Mouse (Mus musculus) heart, postnatal 4 days (tissue): ENCODE measurements at regions not wholly inside any gene's neighbourhood (a gene's known extent, or its start where the extent isn't known, plus 50 kb on each side); places are given as distances from the start of the nearest gene placed in this dataset.
A peak's percentile ranks its signal among the peaks of the same experiment; 100 is the strongest.

Experiments used
- DNase-seq: peaks from one replicate; pipeline ENCODE4 v3.0.0; 2021

GRCm38 (mm10) chr1:23462411-23462810 lies 64.8 kb upstream of the Ogfrl1 start:
- no peak for DNase-seq

- DNase-seq, result no peak
Measured at GRCm38 (mm10) chr1:23464081-23464480, 66.5 kb upstream of the Ogfrl1 start.

- no peak for DNase-seq
Measured at GRCm38 (mm10) chr1:23466340-23466739, 68.8 kb upstream of the Ogfrl1 start.

GRCm38 (mm10) chr1:23467405-23467804 lies 69.8 kb upstream of the Ogfrl1 start:
- no peak for DNase-seq

- no peak for DNase-seq
Measured at GRCm38 (mm10) chr1:23480776-23481320, 83.3 kb upstream of the Ogfrl1 start.

GRCm38 (mm10) chr1:23484566-23484965 lies 87.0 kb upstream of the Ogfrl1 start:
- no peak for DNase-seq

GRCm38 (mm10) chr1:23485150-23485775 lies 87.7 kb upstream of the Ogfrl1 start:
- DNase-seq, result no peak

GRCm38 (mm10) chr1:23487031-23487430 lies 89.5 kb upstream of the Ogfrl1 start:
- no peak for DNase-seq

- DNase-seq, result no peak
Measured at GRCm38 (mm10) chr1:23490640-23491039, 93.1 kb upstream of the Ogfrl1 start.

- peak; percentile 5 for DNase-seq
Measured at GRCm38 (mm10) chr1:23491041-23491440, 93.5 kb upstream of the Ogfrl1 start.

GRCm38 (mm10) chr1:23492981-23493380 lies 95.4 kb upstream of the Ogfrl1 start:
- no peak for DNase-seq

- no peak for DNase-seq
Measured at GRCm38 (mm10) chr1:23495412-23495811, 97.8 kb upstream of the Ogfrl1 start.

- no peak for DNase-seq
Measured at GRCm38 (mm10) chr1:23520113-23520512, 122.5 kb upstream of the Ogfrl1 start.

- no peak for DNase-seq
Measured at GRCm38 (mm10) chr1:23532659-23533058, 135.1 kb upstream of the Ogfrl1 start.

GRCm38 (mm10) chr1:23536621-23537020 lies 139.0 kb upstream of the Ogfrl1 start:
- DNase-seq, result no peak

- no peak for DNase-seq
Measured at GRCm38 (mm10) chr1:23538419-23538818, 140.8 kb upstream of the Ogfrl1 start.

GRCm38 (mm10) chr1:23540594-23540993 lies 143.0 kb upstream of the Ogfrl1 start:
- no peak for DNase-seq

- DNase-seq, result no peak
Measured at GRCm38 (mm10) chr1:23555794-23556193, 158.2 kb upstream of the Ogfrl1 start.

GRCm38 (mm10) chr1:23568106-23568505 lies 170.5 kb upstream of the Ogfrl1 start:
- no peak for DNase-seq

- DNase-seq, result no peak
Measured at GRCm38 (mm10) chr1:23574461-23574860, 176.9 kb upstream of the Ogfrl1 start.

- no peak for DNase-seq
Measured at GRCm38 (mm10) chr1:23575005-23575404, 177.4 kb upstream of the Ogfrl1 start.

GRCm38 (mm10) chr1:23575515-23575914 lies 177.9 kb upstream of the Ogfrl1 start:
- DNase-seq, result no peak

- no peak for DNase-seq
Measured at GRCm38 (mm10) chr1:23576150-23576549, 178.6 kb upstream of the Ogfrl1 start.

- DNase-seq, result no peak
Measured at GRCm38 (mm10) chr1:23589414-23589942, 172.1 kb upstream of the B3gat2 start.
